Mouse (Mus musculus) hindbrain, embryonic 14.5 days (tissue): ENCODE results near the gene Rgs9bp. TPM values are rescaled to one million over a fixed set of nuclear protein-coding genes. Genes with fewer than 3 reads are reported as not detected.

Source experiments
- polyA plus RNA-seq: library from polyadenylated mRNA; unstranded; fragments of >200 nt; fragmentation: Nextera tagmentation; extraction: Ambion mirVana; gene quantifications from 2 replicates; pipeline ENCODE4 v1.2.1, GENCODE M21; 2014

Gene Rgs9bp
- polyA plus RNA-seq, 1 experiment from 2014 or later, result 0.04 TPM

Other genes with a start within 250 kb of the Rgs9bp start
- 14.6 and 17.5 TPM in 2 replicates for gene Faap24, start 188.7 kb downstream of the Rgs9bp start, polyA plus RNA-seq
- gene Cep89, start 188.5 kb downstream of the Rgs9bp start, polyA plus RNA-seq, result 22.6 and 25.2 TPM in 2 replicates
- gene Slc7a9, start 136.8 kb downstream of the Rgs9bp start, polyA plus RNA-seq, result 0.14 TPM in 1 of 2 replicates, not detected in the other
- gene Tdrd12, start 47.8 kb downstream of the Rgs9bp start, polyA plus RNA-seq, result 0.53 and 0.59 TPM in 2 replicates
- 116 and 121 TPM in 2 replicates for gene Nudt19, start 29.3 kb downstream of the Rgs9bp start, polyA plus RNA-seq
- 18.7 and 21.6 TPM in 2 replicates for gene Ankrd27, start 662 bp upstream of the Rgs9bp start, polyA plus RNA-seq
- gene Pdcd5, start 61.9 kb upstream of the Rgs9bp start, polyA plus RNA-seq, result 245 and 288 TPM in 2 replicates
- gene Dpy19l3, start 168.9 kb upstream of the Rgs9bp start, polyA plus RNA-seq, result 57.5 and 61.0 TPM in 2 replicates
- 14.0 and 16.0 TPM in 2 replicates for gene Zfp507, start 217.4 kb upstream of the Rgs9bp start, polyA plus RNA-seq